Mouse (Mus musculus) hindbrain, embryonic 15.5 days (tissue): ENCODE results near the gene Irgq. TPM values are rescaled to one million over a fixed set of nuclear protein-coding genes. Genes with fewer than 3 reads are reported as not detected.
A peak's percentile ranks its signal among the peaks of the same experiment; 100 is the strongest.
"Not testable (repeated sequence)": the region's sequence is repeated elsewhere in the genome, so short reads cannot be mapped to it uniquely, and the experiment has no call there.

Experiments used
- ATAC-seq: fragments of 200-750 bp; cut with Nextera tagmentation; 2 replicates; pipeline ENCODE4 v1.8.0; 2017; ENCODE audit warnings: low read depth, moderate number of reproducible peaks, moderate TSS enrichment; ENCODE audit not compliant: low FRiP score
- H3K27ac ChIP-seq: fragments of 300-500 bp; sonication (generic); replicated peaks from 2 replicates; pipeline ENCODE4 v1.5.1; 2015; ENCODE audit warnings: mild to moderate bottlenecking, inconsistent platforms
- H3K27me3 ChIP-seq: fragments of 300-500 bp; sonication (generic); 2 replicates; pipeline ENCODE4 v1.6.1; 2015; ENCODE audit warnings: control low read depth, inconsistent platforms
- H3K36me3 ChIP-seq: fragments of 300-500 bp; sonication (generic); 2 replicates; pipeline ENCODE4 v1.6.1; 2015; ENCODE audit warnings: control low read depth, inconsistent platforms
- H3K4me1 ChIP-seq: fragments of 300-500 bp; sonication (generic); replicated peaks from 2 replicates; pipeline ENCODE4 v1.6.1; 2015; ENCODE audit warnings: control low read depth, inconsistent platforms
- H3K4me2 ChIP-seq: fragments of 300-500 bp; sonication (generic); 2 replicates; pipeline ENCODE4 v1.6.1; 2015; ENCODE audit warnings: moderate library complexity, mild to moderate bottlenecking, inconsistent platforms
- H3K4me3 ChIP-seq: fragments of 300-500 bp; sonication (generic); 2 replicates; pipeline ENCODE4 v1.5.1; 2015; ENCODE audit warnings: mild to moderate bottlenecking, inconsistent platforms
- H3K9ac ChIP-seq: fragments of 300-500 bp; sonication (generic); 2 replicates; pipeline ENCODE4 v1.6.1; 2015; ENCODE audit warnings: inconsistent platforms
- H3K9me3 ChIP-seq: fragments of 300-500 bp; sonication (generic); 2 replicates; pipeline ENCODE4 v1.6.1; 2016; ENCODE audit warnings: control low read depth, inconsistent platforms
- WGBS: fragments of 180-500 bp; shearing (Covaris S2); methylation state at CpG from one replicate; pipeline ENCODE4 v1.1.7; 2015; 5-methylcytosine and 5-hydroxymethylcytosine counted together
- polyA plus RNA-seq: library from polyadenylated mRNA; unstranded; fragments of >200 nt; fragmentation: Nextera tagmentation; extraction: Ambion mirVana; gene quantifications from 2 replicates; pipeline ENCODE4 v1.2.1, GENCODE M21; 2015

Irgq gene
- polyA plus RNA-seq, 1 experiment from 2014 or later: 28.7 TPM

GRCm38 (mm10) chr7:24500929-24501328, 29.6 kb upstream of the Irgq start:
- H3K4me1 ChIP-seq: peaks cover 27% of the 10 kb centered on the region
- H3K9me3 ChIP-seq: no peaks in the 10 kb centered on the region
- H3K9ac ChIP-seq: no peak overlapping the region
- no peak overlapping the region for H3K4me3 ChIP-seq
- H3K4me2 ChIP-seq: no peak overlapping the region
- no peak overlapping the region for H3K27ac ChIP-seq
- 35% methylated on average over 7 of the region's 7 CpGs for WGBS
- peaks cover 25% of the 10 kb centered on the region for H3K36me3 ChIP-seq
- H3K27me3 ChIP-seq: no peaks in the 10 kb centered on the region
- ATAC-seq: no peak

DNA sequence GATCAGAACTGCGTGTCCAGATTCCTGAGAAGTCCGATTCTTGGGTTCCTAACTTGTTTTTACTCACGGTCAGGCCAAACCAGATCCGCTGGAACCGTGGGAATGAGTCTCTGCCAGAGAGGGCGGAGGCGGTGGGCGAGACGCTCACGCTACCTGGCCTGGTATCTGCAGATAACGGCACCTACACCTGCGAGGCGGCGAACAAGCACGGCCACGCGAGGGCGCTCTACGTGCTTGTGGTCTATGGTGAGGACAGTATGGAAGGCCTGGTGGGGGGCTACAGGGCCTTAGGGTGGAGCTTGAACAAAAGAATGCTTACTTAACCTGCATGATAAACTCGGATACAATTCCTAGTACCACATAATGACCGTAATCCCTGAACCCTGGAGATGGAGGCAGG, 29.0 kb upstream of the Irgq start:
- Histone ChIP-seq H3K27ac (no peak overlapping the region), H3K36me3 (peaks cover 25% of the 10 kb centered on the region), H3K4me2 (no peak overlapping the region), H3K9me3 (no peaks in the 10 kb centered on the region), H3K9ac (no peak overlapping the region), H3K27me3 (no peaks in the 10 kb centered on the region), H3K4me1 (peaks cover 33% of the 10 kb centered on the region), H3K4me3 (no peak overlapping the region)
- 55% methylated on average over 21 of the region's 21 CpGs for WGBS
- no peak for ATAC-seq

DNA sequence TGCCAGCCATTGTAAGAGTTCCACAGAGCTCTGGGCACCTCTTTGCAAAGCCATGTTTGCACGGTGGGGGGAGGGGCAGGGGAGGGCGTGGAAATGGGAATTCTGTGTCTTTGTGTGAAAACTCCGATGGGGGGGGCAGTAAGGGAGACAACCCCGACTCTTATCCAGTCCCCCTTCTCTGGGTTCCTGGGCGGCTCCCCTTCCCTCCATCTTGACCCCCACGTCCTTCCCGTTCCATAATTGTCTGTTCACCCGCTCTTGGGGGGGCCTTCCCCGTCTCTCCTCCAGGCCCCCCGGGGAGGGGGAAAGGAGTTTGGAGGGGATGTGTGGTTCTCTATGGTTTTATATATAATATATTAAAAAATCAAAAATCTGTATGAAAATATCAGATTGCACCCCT, 26.5 kb upstream of the Irgq start:
- 20% methylated on average over 8 of the region's 10 CpGs for WGBS
- Histone ChIP-seq H3K36me3 (peaks cover 25% of the 10 kb centered on the region), H3K9me3 (no peaks in the 10 kb centered on the region), H3K4me3 (no peak overlapping the region), H3K4me2 (no peak overlapping the region), H3K4me1 (peaks cover 42% of the 10 kb centered on the region), H3K27ac (no peak overlapping the region), H3K27me3 (no peaks in the 10 kb centered on the region), H3K9ac (no peak overlapping the region)
- ATAC-seq: no peak

GRCm38 (mm10) chr7:24504868-24505267, 25.6 kb upstream of the Irgq start:
- ATAC-seq: no peak
- WGBS: 18% methylated on average over 4 of the region's 4 CpGs

GRCm38 (mm10) chr7:24505447-24506064, 24.9 kb upstream of the Irgq start:
- H3K4me1 ChIP-seq: peaks cover 53% of the 10 kb centered on the region
- peak overlapping the region; percentile 68 for H3K4me3 ChIP-seq

More at GRCm38 (mm10) chr7:24504868-24505267, 25.6 kb upstream of the Irgq start:
- peaks cover 48% of the 10 kb centered on the region for H3K4me1 ChIP-seq
- H3K36me3 ChIP-seq: peaks cover 25% of the 10 kb centered on the region
- H3K27me3 ChIP-seq: no peaks in the 10 kb centered on the region
- no peak overlapping the region for H3K9ac ChIP-seq
- no peak overlapping the region for H3K4me2 ChIP-seq
- H3K27ac ChIP-seq: peak overlapping the region; percentile 100
- H3K4me3 ChIP-seq: no peak overlapping the region
- no peaks in the 10 kb centered on the region for H3K9me3 ChIP-seq

DNA sequence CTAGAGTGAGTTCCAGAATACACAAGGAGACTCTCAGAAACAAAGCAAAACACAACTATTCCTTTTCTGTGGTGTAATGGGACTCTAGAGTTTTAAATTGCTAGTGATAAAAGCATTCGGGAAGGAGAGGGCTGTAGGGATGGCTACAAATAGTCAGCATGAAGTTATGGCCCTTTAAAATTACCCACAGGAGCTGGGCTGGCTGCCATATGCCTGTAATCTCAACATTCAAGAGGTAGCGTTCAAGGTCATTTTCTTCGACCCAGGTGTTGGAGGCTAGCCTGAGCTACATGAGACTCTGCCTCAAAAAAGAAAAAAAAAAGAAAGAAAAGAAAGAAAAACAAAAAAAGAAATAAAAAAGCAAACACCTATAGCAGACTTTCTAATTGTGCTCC, 24.4 kb upstream of the Irgq start:
- no peaks in the 10 kb centered on the region for H3K27me3 ChIP-seq
- 10% methylated on average over 3 of the region's 3 CpGs for WGBS
- ATAC-seq: no peak
- peak overlapping the region; percentile 100 for H3K27ac ChIP-seq
- H3K36me3 ChIP-seq: peaks cover 19% of the 10 kb centered on the region
- H3K9me3 ChIP-seq: no peaks in the 10 kb centered on the region
- peak overlapping the region; percentile 85 for H3K9ac ChIP-seq
- H3K4me2 ChIP-seq: peak overlapping the region; percentile 72
- peaks cover 57% of the 10 kb centered on the region for H3K4me1 ChIP-seq
- peak overlapping the region; percentile 68 for H3K4me3 ChIP-seq

More at GRCm38 (mm10) chr7:24505447-24506064, 24.9 kb upstream of the Irgq start:
- peaks cover 24% of the 10 kb centered on the region for H3K36me3 ChIP-seq
- H3K9ac ChIP-seq: peak overlapping the region; percentile 85; the same call in 1 of the 2 replicates
- WGBS: 13% methylated on average over 15 of the region's 15 CpGs
- H3K27me3 ChIP-seq: no peaks in the 10 kb centered on the region
- peak overlapping the region; percentile 72 for H3K4me2 ChIP-seq
- peak overlapping the region; percentile 100 for H3K27ac ChIP-seq
- ATAC-seq: no peak
- no peaks in the 10 kb centered on the region for H3K9me3 ChIP-seq

DNA sequence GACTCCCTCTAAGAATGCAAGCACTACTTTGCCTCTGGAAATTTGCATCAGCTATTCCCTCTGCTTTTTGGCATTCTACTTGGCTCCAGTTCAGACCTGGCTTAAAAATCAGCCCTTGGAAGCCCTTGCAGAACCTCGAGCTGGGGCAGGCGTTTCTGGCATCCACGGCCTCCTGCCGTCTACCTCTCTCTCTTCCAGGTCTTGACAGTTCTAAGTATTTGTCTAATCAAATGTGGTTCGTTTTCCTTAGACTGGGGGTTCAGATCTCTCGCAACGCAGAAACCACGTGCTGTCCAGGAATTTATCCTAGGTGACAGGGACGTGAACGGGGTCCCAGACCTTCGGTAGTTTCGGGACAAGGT, 24.0 kb upstream of the Irgq start:
- ATAC-seq: no peak
- peak overlapping the region; percentile 68 for H3K4me3 ChIP-seq
- under 1% methylated on average over 12 of the region's 12 CpGs for WGBS
- no peaks in the 10 kb centered on the region for H3K27me3 ChIP-seq
- H3K9ac ChIP-seq: peak overlapping the region; percentile 85
- H3K9me3 ChIP-seq: no peaks in the 10 kb centered on the region
- H3K36me3 ChIP-seq: peaks cover 19% of the 10 kb centered on the region
- H3K4me1 ChIP-seq: peaks cover 57% of the 10 kb centered on the region
- H3K4me2 ChIP-seq: peak overlapping the region; percentile 72
- H3K27ac ChIP-seq: peak overlapping the region; percentile 100

GRCm38 (mm10) chr7:24506838-24507725, 23.4 kb upstream of the Irgq start, which contains the start of gene Zfp428:
Gene Zfp428, plus strand, starts transcription at chr7:24507006.
- Histone ChIP-seq H3K27ac (peak within 1 kb of the TSS; percentile 100), H3K9ac (peak within 1 kb of the TSS; percentile 85), H3K36me3 (0 out of 2 replicates have a peak, but pooled peaks cover 16% of the 10 kb centered on the region), H3K9me3 (no peaks in the 10 kb centered on the region), H3K4me2 (peak within 1 kb of the TSS; percentile 72), H3K4me3 (peak within 1 kb of the TSS; percentile 68), H3K4me1 (peaks cover 57% of the 10 kb centered on the region), H3K27me3 (no peaks in the 10 kb centered on the region)
- peak; percentile 93 for ATAC-seq
- under 1% methylated on average over 84 of the region's 84 CpGs for WGBS

DNA sequence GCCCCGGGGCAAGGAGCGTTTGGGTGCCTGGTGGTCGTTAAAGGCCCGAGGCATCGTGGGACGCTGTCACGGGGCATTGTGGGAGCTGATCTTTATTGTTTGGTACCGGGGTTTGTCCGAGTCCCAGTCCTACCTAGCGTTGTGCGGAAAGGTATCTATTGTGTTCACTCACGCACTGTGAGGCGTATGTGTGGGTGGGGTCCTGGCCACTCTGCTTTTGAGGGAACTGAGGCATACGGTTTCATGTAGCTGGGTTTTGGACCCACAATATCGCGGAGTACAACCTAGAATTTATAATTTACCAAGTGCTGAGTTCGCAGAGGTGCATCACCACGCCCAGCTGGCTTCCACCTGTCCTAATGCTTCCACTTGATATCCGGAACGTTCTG, 22.8 kb upstream of the Irgq start:
- Histone ChIP-seq H3K9ac (peak overlapping the region; percentile 85), H3K27ac (peak overlapping the region; percentile 100), H3K4me2 (peak overlapping the region; percentile 72), H3K4me3 (peak overlapping the region; percentile 68), H3K27me3 (no peaks in the 10 kb centered on the region), H3K36me3 (0 out of 2 replicates have a peak, but pooled peaks cover 11% of the 10 kb centered on the region), H3K4me1 (peaks cover 63% of the 10 kb centered on the region), H3K9me3 (no peaks in the 10 kb centered on the region)
- peak; percentile 29; the same call in 1 of the 2 replicates for ATAC-seq
- WGBS: 1% methylated on average over 20 of the region's 20 CpGs

DNA sequence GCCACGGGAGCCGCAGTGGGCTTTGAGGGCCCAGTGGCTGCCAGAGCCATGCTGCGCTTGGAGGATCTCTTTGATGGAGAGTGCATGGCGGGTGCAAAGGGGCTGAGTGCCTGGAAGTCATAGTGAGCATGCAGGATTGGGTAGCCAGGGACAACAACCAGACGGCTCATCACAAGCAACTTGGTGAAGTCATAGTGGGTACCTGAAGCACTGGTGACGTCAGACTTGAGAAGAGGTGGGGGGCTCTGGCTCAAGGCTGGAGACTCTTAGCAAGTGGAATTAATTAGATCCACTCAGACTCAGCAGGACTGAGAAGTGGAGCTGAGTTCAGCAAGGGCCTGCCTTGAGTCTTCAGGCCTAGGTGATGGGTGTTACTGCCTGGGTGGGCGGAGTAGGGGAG, 18.1 kb upstream of the Irgq start, which contains the start of gene AC161166.1:
Gene AC161166.1, minus strand, starts transcription at position 101 of the 400 bp plus-strand sequence.
- Histone ChIP-seq H3K9me3 (no peaks in the 10 kb centered on the region), H3K9ac (no peak within 1 kb of the TSS), H3K4me3 (no peak within 1 kb of the TSS), H3K4me1 (peaks cover 40% of the 10 kb centered on the region), H3K27ac (no peak within 1 kb of the TSS), H3K4me2 (no peak within 1 kb of the TSS), H3K36me3 (peaks cover 36% of the 10 kb centered on the region), H3K27me3 (no peaks in the 10 kb centered on the region)
- ATAC-seq: no peak
- 89% methylated on average over 7 of the region's 7 CpGs for WGBS

DNA sequence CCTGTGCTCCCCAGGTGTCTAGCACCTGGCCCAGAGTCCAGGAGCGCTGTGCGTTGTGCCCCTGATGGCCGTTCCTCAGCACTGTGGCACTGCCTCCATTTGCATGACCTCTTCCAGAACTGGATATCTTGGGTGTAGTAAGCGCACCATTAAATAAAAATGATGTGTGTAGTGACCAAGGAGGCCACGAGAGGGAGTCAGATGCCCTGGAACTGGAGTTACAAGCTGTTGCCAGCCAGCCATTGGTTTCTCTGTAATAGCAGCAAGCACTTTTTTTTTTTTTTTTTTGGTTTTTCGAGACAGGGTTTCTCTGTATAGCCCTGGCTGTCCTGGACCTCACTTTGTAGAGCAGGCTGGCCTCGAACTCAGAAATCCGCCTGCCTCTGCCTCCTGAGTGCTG, 14.2 kb upstream of the Irgq start:
- 0 out of 2 replicates have a peak, but pooled peaks have one; percentile 8 for ATAC-seq
- not testable (repeated sequence) for H3K9ac ChIP-seq, H3K4me3 ChIP-seq, H3K4me2 ChIP-seq, H3K9me3 ChIP-seq, H3K27me3 ChIP-seq, H3K27ac ChIP-seq
- peaks cover 32% of the 10 kb centered on the region for H3K36me3 ChIP-seq
- WGBS: 58% methylated on average over 8 of the region's 8 CpGs
- peaks cover 17% of the 10 kb centered on the region; the same call in 1 of the 2 replicates for H3K4me1 ChIP-seq

DNA sequence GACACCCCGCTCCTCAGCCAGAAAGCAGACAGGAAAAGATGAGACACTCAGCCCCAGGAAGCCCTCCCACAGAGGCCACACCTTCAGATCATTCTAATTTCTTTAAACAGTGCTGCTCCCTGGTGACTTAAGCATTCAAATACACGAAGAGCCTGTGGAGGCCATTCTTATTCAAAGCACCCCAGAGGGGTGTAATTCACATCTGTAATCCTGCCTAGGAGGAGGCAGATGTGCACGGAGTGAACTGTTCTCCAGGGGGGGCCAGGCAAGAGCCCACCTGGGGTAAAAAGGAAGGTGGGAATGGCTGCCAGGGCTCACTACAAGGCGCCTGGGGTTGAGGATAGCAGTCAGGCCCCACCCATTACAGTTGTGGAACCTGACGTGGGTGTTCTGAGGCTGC, 13.4 kb upstream of the Irgq start:
- 0 out of 2 replicates have a peak overlapping the region, but pooled peaks have one; percentile 42 for H3K27ac ChIP-seq
- no peak for ATAC-seq
- H3K4me3 ChIP-seq: no peak overlapping the region
- peaks cover 31% of the 10 kb centered on the region for H3K36me3 ChIP-seq
- H3K9me3 ChIP-seq: no peaks in the 10 kb centered on the region
- no peak overlapping the region for H3K4me2 ChIP-seq
- 34% methylated on average over 5 of the region's 5 CpGs for WGBS
- no peak overlapping the region for H3K9ac ChIP-seq
- H3K4me1 ChIP-seq: peaks cover 17% of the 10 kb centered on the region; the same call in 1 of the 2 replicates
- H3K27me3 ChIP-seq: no peaks in the 10 kb centered on the region
